Mouse (Mus musculus): ENCODE measurements around the gene Dnajc30. TPM values are rescaled to one million over a fixed set of nuclear protein-coding genes. Genes with fewer than 3 reads are reported as not detected.
"Not testable (repeated sequence)": the region's sequence is repeated elsewhere in the genome, so short reads cannot be mapped to it uniquely, and the experiment has no call there.

Gene Dnajc30
- 10 to 100 TPM; 26.7 to 28.1 TPM for total RNA-seq (2021)
- long read RNA-seq, experiment 1, transcript Dnajc30-201 (1 exons, 1,661 nt) = major isoform, 28 of 35 reads
- long read RNA-seq, experiment 1, partial matches to known transcripts = 0 of 35 reads
- long read RNA-seq, experiment 1, other reads (novel, unspliced or antisense) = 7 of 35 reads
- long read RNA-seq, experiment 2, transcript Dnajc30-201 (1 exons, 1,661 nt) = major isoform, 30 of 39 reads
- long read RNA-seq, experiment 2, partial matches to known transcripts = 0 of 39 reads
- long read RNA-seq, experiment 2, other reads (novel, unspliced or antisense) = 9 of 39 reads

GRCm38 (mm10) chr5:135063629-135064381 lies at the start of gene Dnajc30:
Gene Dnajc30, plus strand, starts transcription at chr5:135064202.
- DNase-seq (ENCODE audit: low spot score) = peak; percentile 96

- DNase-seq (ENCODE audit: low spot score) = peak; percentile 87
Measured at GRCm38 (mm10) chr5:135015497-135015896, 48.5 kb upstream of the Dnajc30 start.

- DNase-seq (ENCODE audit: low spot score) = no peak
Measured at GRCm38 (mm10) chr5:135016224-135016759, 47.7 kb upstream of the Dnajc30 start.

- no peak for DNase-seq (ENCODE audit: low spot score)
Measured at GRCm38 (mm10) chr5:135021814-135022213, 42.2 kb upstream of the Dnajc30 start.

- DNase-seq (ENCODE audit: low spot score) = peak; percentile 85
Measured at GRCm38 (mm10) chr5:135023344-135024173, 40.4 kb upstream of the Dnajc30 start, which contains the start of gene Stx1a. Gene Stx1a, plus strand, starts transcription at chr5:135023482.

GRCm38 (mm10) chr5:135024665-135025224 lies 39.3 kb upstream of the Dnajc30 start:
- DNase-seq (ENCODE audit: low spot score) = no peak

- no peak for DNase-seq (ENCODE audit: low spot score)
Measured at GRCm38 (mm10) chr5:135025899-135026298, 38.1 kb upstream of the Dnajc30 start.

- no peak for DNase-seq (ENCODE audit: low spot score)
Measured at GRCm38 (mm10) chr5:135029007-135029854, 34.8 kb upstream of the Dnajc30 start.

GRCm38 (mm10) chr5:135032581-135032980 lies 31.4 kb upstream of the Dnajc30 start:
- no peak for DNase-seq (ENCODE audit: low spot score)

GRCm38 (mm10) chr5:135034593-135034992 lies 29.4 kb upstream of the Dnajc30 start:
- DNase-seq (ENCODE audit: low spot score) = no peak

GRCm38 (mm10) chr5:135035608-135036359 lies 28.2 kb upstream of the Dnajc30 start:
- no peak for DNase-seq (ENCODE audit: low spot score)

- no peak for DNase-seq (ENCODE audit: low spot score)
Measured at GRCm38 (mm10) chr5:135037946-135038345, 26.1 kb upstream of the Dnajc30 start.

GRCm38 (mm10) chr5:135039541-135039940 lies 24.5 kb upstream of the Dnajc30 start:
- no peak for DNase-seq (ENCODE audit: low spot score)

- DNase-seq (ENCODE audit: low spot score) = no peak
Measured at GRCm38 (mm10) chr5:135040059-135040458, 23.9 kb upstream of the Dnajc30 start.

GRCm38 (mm10) chr5:135040777-135041176 lies 23.2 kb upstream of the Dnajc30 start:
- no peak for DNase-seq (ENCODE audit: low spot score)

GRCm38 (mm10) chr5:135042105-135042788 lies 21.8 kb upstream of the Dnajc30 start:
- DNase-seq (ENCODE audit: low spot score) = no peak

GRCm38 (mm10) chr5:135044575-135044974 lies 19.4 kb upstream of the Dnajc30 start:
- DNase-seq (ENCODE audit: low spot score) = no peak

GRCm38 (mm10) chr5:135048539-135048938 lies 15.5 kb upstream of the Dnajc30 start:
- no peak for DNase-seq (ENCODE audit: low spot score)

- not testable (repeated sequence) for DNase-seq (ENCODE audit: low spot score)
Measured at GRCm38 (mm10) chr5:135049268-135049667, 14.7 kb upstream of the Dnajc30 start.
